Mouse (Mus musculus) erythroid progenitor cell, adult 5-6 weeks (primary cell): ENCODE measurements around the gene Dph2. TPM values are rescaled to one million over a fixed set of nuclear protein-coding genes. Genes with fewer than 3 reads are reported as not detected.

Experiments
- ATAC-seq: replicated peaks from 2 replicates; pipeline ENCODE4 v1.8.0; 2016; ENCODE audit warnings: moderate number of reproducible peaks, mild to moderate bottlenecking, moderate TSS enrichment, inconsistent platforms; ENCODE audit not compliant: poor library complexity, low FRiP score, severe bottlenecking
- total RNA-seq, 2 experiments: library from RNA; stranded (forward) in 1 of 2; stranded (reverse) in 1 of 2; fragments of 150-400 nt in 1 of 2; fragments of 186-747, 209-891 nt in 1 of 2; gene quantifications; 2 replicates each; pipeline versions ENCODE4 v1.2.3 to v1.2.4; 2015 to 2017; ENCODE audit warnings: low replicate concordance in 2 of 2

The Dph2 gene
- total RNA-seq, 2 experiments from 2014 or later = 0.84 to 5.9 TPM

- ATAC-seq = no peak
These were observed 21.6 kb upstream of the Dph2 start for GRCm38 (mm10) chr4:117913421-117913820.

- no peak for ATAC-seq
These were observed 20.9 kb upstream of the Dph2 start for GRCm38 (mm10) chr4:117912685-117913273.

GRCm38 (mm10) chr4:117912131-117912561 is 20.3 kb upstream of the Dph2 start:
- no peak for ATAC-seq

GRCm38 (mm10) chr4:117908834-117909453 is 17.1 kb upstream of the Dph2 start:
- ATAC-seq = no peak

- ATAC-seq = no peak
These were observed 14.4 kb upstream of the Dph2 start for GRCm38 (mm10) chr4:117906196-117906595.

- no peak for ATAC-seq
These were observed 12.9 kb upstream of the Dph2 start for GRCm38 (mm10) chr4:117904761-117905160.

GRCm38 (mm10) chr4:117904094-117904493 is 12.3 kb upstream of the Dph2 start:
- ATAC-seq = no peak

GRCm38 (mm10) chr4:117898111-117898510 is 6.3 kb upstream of the Dph2 start:
- ATAC-seq = no peak

- no peak for ATAC-seq
These were observed 4.2 kb upstream of the Dph2 start for GRCm38 (mm10) chr4:117896031-117896430.

GRCm38 (mm10) chr4:117895339-117895738 is 3.5 kb upstream of the Dph2 start:
- ATAC-seq = no peak

- no peak for ATAC-seq
These were observed 2.8 kb upstream of the Dph2 start for GRCm38 (mm10) chr4:117894601-117895000.

GRCm38 (mm10) chr4:117893376-117893775 is 1.5 kb upstream of the Dph2 start:
- ATAC-seq = no peak

GRCm38 (mm10) chr4:117890750-117891149 is 1.1 kb downstream of the Dph2 start:
- ATAC-seq = no peak

GRCm38 (mm10) chr4:117890031-117890430 is 1.8 kb downstream of the Dph2 start:
- ATAC-seq = no peak

GRCm38 (mm10) chr4:117889471-117889870 is 2.4 kb downstream of the Dph2 start:
- ATAC-seq = no peak

GRCm38 (mm10) chr4:117887920-117888319 is 3.9 kb downstream of the Dph2 start:
- no peak for ATAC-seq

- ATAC-seq = peak; percentile 86
These were observed 4.7 kb downstream of the Dph2 start, which contains the start of gene Atp6v0b for GRCm38 (mm10) chr4:117887133-117887532. Gene Atp6v0b, minus strand, starts transcription at chr4:117887333.

GRCm38 (mm10) chr4:117886644-117887043 is 5.2 kb downstream of the Dph2 start:
- peak; percentile 43 for ATAC-seq

- ATAC-seq = no peak
These were observed 5.8 kb downstream of the Dph2 start for GRCm38 (mm10) chr4:117885994-117886393.

- no peak for ATAC-seq
These were observed 6.7 kb downstream of the Dph2 start for GRCm38 (mm10) chr4:117885093-117885492.

GRCm38 (mm10) chr4:117884146-117884545 is 7.7 kb downstream of the Dph2 start:
- ATAC-seq = no peak
